Mouse (Mus musculus) thymus, adult 2 months (tissue): ENCODE measurements around the gene Fut4.

ENCODE experiments used
- CTCF ChIP-seq: fragments of 200-500 bp; IDR thresholded peaks from 2 replicates; pipeline ENCODE4 v1.5.1; 2012; ENCODE audit warnings: mild to moderate bottlenecking, control low read depth, low read length, moderate library complexity, borderline replicate concordance; ENCODE audit not compliant: control insufficient read depth, poor library complexity, insufficient read depth; ENCODE audit errors: extremely low read depth
- POLR2A ChIP-seq: fragments of 200-500 bp; IDR thresholded peaks from 2 replicates; pipeline ENCODE4 v1.6.1; 2012; ENCODE audit warnings: mild to moderate bottlenecking, low read length, control low read depth, moderate library complexity; ENCODE audit not compliant: control insufficient read depth, poor library complexity, insufficient read depth; ENCODE audit errors: extremely low read depth

GRCm38 (mm10) chr9:14751503-14752000 is 641 bp downstream of the Fut4 start:
- no peak for TF ChIP-seq POLR2A
- TF ChIP-seq CTCF, result no peak
